Mouse (Mus musculus) right cerebral cortex, postnatal 10 days (tissue): ENCODE measurements around the gene Dync1li1.

ENCODE experiments used
- DNase-seq, 2 experiments: peaks; one replicate each; pipeline ENCODE4 v3.0.0; 2021; ENCODE audit warnings: low spot score in 2 of 2

Dync1li1 gene

DNA sequence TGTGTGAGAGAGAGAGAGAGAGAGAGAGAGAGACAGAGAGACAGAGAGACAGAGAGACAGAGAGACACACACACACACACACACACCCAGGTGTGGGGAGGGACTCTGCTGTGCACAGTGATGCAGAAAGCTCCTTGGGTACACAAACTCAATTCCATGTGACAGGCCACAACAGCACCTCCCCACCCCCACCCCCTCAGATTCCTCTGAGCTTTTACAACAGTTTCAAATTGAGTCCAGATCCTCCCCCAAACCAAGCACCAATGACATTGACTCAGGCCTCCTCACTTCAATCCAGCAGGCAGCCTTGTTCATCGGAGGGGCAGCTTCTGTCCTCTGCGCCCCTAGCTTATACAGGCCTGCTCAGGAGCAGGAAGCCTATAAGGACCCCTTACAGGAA is 78.9 kb downstream of the Dync1li1 start:
- DNase-seq: no peak

- DNase-seq: no peak
These were observed 79.5 kb downstream of the Dync1li1 start for GRCm38 (mm10) chr9:114768066-114768465.

DNA sequence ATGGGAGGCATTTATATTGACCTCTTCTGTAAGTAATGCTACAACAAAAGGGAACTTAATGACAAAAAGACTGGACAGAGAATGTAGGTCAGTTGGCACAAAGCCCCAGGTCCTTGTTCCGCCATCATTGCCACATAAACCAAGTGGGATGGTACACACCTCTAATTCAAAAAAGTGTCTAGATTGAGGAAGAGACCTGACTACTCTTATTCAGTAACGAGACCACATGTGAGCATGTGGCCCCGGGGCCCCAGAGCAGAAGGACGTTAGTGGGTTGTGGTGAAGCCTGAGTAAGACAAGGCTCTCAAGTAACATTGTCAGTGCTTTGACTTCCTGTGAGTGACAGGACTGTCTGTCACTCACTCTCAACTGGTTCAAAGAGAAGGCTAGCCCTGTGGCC is 81.6 kb downstream of the Dync1li1 start:
- DNase-seq: no peak

DNA sequence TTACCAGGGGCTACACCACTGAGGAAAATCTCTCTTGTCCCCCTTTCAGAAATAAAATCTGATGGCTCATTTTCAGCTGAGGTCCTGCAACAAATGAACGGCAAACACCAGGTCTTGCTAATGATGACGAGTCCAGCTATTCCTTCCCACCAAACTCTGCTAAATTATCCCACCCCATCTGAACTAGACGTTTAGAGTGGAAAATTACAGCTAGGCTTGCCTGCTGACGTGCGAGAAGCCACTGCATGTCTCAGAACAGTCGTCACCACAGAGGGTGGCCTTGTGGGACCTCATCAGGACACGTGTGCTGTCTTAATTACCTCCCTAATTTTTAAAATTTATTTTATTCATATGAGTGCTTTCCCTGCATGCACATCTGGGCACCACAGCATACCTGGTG is 83.0 kb downstream of the Dync1li1 start:
- no peak for DNase-seq
